In the genomic region with DNA sequence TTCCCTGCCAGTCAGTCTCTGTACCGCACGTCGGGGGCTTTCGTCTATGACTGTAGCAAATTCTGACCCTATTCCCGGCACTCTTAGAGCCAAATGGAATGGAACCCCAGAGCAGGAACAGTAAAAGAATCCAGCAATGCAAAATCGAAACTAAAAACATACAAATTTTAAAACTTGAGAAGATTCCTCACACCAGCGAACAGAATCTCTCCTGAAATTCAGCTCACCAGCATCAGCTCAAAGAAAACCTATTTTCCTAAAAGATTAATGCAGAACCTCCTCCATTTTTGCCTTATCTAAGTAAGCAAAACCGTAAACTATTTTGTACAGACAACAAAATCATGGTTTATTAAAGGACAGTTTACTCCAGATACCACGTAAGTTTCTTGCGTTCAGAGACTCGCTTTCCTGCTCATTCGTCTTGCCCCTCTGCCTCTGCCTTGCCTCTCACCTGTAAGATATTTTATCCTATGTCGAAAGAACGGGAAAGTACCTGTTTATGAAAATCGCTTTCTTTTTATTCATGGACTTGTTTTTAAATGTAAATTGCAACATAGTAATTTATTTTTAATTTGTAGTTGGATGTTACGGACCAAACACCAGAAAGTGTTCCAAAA, we compare ENCODE assay signal across 8 mouse cellular contexts. TPM values are rescaled to one million over a fixed set of nuclear protein-coding genes. Genes with fewer than 3 reads are reported as not detected.
A peak's percentile ranks its signal among the peaks of the same experiment; 100 is the strongest.
DNase-seq lines count a peak whose midpoint lies in the region; ATAC-seq and TF ChIP-seq lines count a peak whose summit lies in the region.

No protein-coding gene starts in this region.

- 21% methylated on average over 16 of the region's 16 CpGs for WGBS in liver, adult 2 months
- WGBS in embryonic facial prominence, embryonic 14.5 days, result 9% methylated on average over 16 of the region's 16 CpGs
- 8% methylated on average over 16 of the region's 16 CpGs for WGBS in intestine, embryonic 14.5 days
- WGBS in neural tube, embryonic 12.5 days, result 4% methylated on average over 16 of the region's 16 CpGs

- H3K27ac ChIP-seq in liver, adult 2 months (replicated peaks; ENCODE audit: insufficient read depth, low read depth, low read length), result no peak overlapping the region
- peak overlapping the region; percentile 96 for H3K27ac ChIP-seq in embryonic facial prominence, embryonic 14.5 days (replicated peaks; ENCODE audit: low read depth, low read length)
- H3K27ac ChIP-seq in intestine, embryonic 14.5 days (ENCODE audit: low read depth), result no peak overlapping the region
- 0 out of 2 replicates have a peak overlapping the region, but pooled peaks have one; percentile 81 for H3K27ac ChIP-seq in neural tube, embryonic 12.5 days

- no peak overlapping the region for H3K9ac ChIP-seq in liver, adult 2 months (ENCODE audit: low read depth, low read length)
- H3K9ac ChIP-seq in embryonic facial prominence, embryonic 14.5 days (ENCODE audit: low read depth, low read length), result peak overlapping the region; percentile 92
- H3K9ac ChIP-seq in intestine, embryonic 14.5 days (ENCODE audit: low read length), result no peak overlapping the region
- peak overlapping the region; percentile 74 for H3K9ac ChIP-seq in neural tube, embryonic 12.5 days

- peaks cover 6% of the 10 kb centered on the region for H3K4me1 ChIP-seq in liver, adult 2 months (ENCODE audit: control insufficient read depth, insufficient read depth, low read length)
- no peaks in the 10 kb centered on the region; the same call in 1 of the 2 replicates for H3K4me1 ChIP-seq in embryonic facial prominence, embryonic 14.5 days (ENCODE audit: control insufficient read depth, insufficient read depth, low read length)
- peaks cover 7% of the 10 kb centered on the region for H3K4me1 ChIP-seq in intestine, embryonic 14.5 days (replicated peaks; ENCODE audit: control insufficient read depth, insufficient read depth, low read length)
- peaks cover 30% of the 10 kb centered on the region for H3K4me1 ChIP-seq in neural tube, embryonic 12.5 days

- no peak for TF ChIP-seq CTCF in liver, adult 2 months (IDR thresholded peaks at IDR 0.05; ENCODE audit: low read depth, low read length)

- H3K79me2 ChIP-seq in liver, adult 2 months (ENCODE audit: control insufficient read depth, insufficient read depth, low read length), result no peaks in the 10 kb centered on the region

- no peak for DNase-seq in liver, adult 2 months (ENCODE audit: extremely low read depth, low read depth, low spot score)
- DNase-seq in liver, result no peak
- DNase-seq in embryonic facial prominence, embryonic 14.5 days (ENCODE audit: low spot score), result no peak
- DNase-seq in intestine, embryonic 14.5 days (ENCODE audit: low spot score), result no peak
- no peak for DNase-seq in adrenal gland, adult 18-20 months (ENCODE audit: low spot score in 2 of 2)
- DNase-seq in right cerebral cortex, postnatal 10 days (ENCODE audit: low spot score in 2 of 2), result no peak
- no peak for DNase-seq in right cerebral cortex, postnatal 36 days (ENCODE audit: low spot score in 2 of 2)

- peaks cover 40% of the 10 kb centered on the region for H3K27me3 ChIP-seq in liver, adult 2 months (ENCODE audit: control insufficient read depth, insufficient read depth, low read length)
- H3K27me3 ChIP-seq in embryonic facial prominence, embryonic 14.5 days (replicated peaks; ENCODE audit: control insufficient read depth, insufficient read depth, low read length), result peaks cover 84% of the 10 kb centered on the region
- peaks cover 97% of the 10 kb centered on the region for H3K27me3 ChIP-seq in intestine, embryonic 14.5 days (replicated peaks; ENCODE audit: control insufficient read depth, insufficient read depth, low read length)
- peaks cover 90% of the 10 kb centered on the region for H3K27me3 ChIP-seq in neural tube, embryonic 12.5 days (replicated peaks)

- no peak for ATAC-seq in embryonic facial prominence, embryonic 14.5 days (ENCODE audit: low read depth)
- no peak for ATAC-seq in intestine, embryonic 14.5 days (replicated peaks; ENCODE audit: low FRiP score, low TSS enrichment, low read depth)
- ATAC-seq in neural tube, embryonic 12.5 days (ENCODE audit: low FRiP score, low read depth), result no peak

- no peaks in the 10 kb centered on the region for H3K9me3 ChIP-seq in embryonic facial prominence, embryonic 14.5 days (ENCODE audit: control insufficient read depth, low read length)
- no peaks in the 10 kb centered on the region for H3K9me3 ChIP-seq in intestine, embryonic 14.5 days (ENCODE audit: control insufficient read depth, low read length)
- H3K9me3 ChIP-seq in neural tube, embryonic 12.5 days, result no peaks in the 10 kb centered on the region

- no peak for TF ChIP-seq POLR2A in liver, adult 2 months (IDR thresholded peaks at IDR 0.05; ENCODE audit: extremely low read depth, insufficient read depth, low read length)

- no peaks in the 10 kb centered on the region for H3K36me3 ChIP-seq in liver, adult 2 months (ENCODE audit: control insufficient read depth, insufficient read depth, low read length)
- H3K36me3 ChIP-seq in embryonic facial prominence, embryonic 14.5 days (ENCODE audit: control insufficient read depth, insufficient read depth, low read length), result no peaks in the 10 kb centered on the region; the same call in 1 of the 2 replicates
- no peaks in the 10 kb centered on the region for H3K36me3 ChIP-seq in intestine, embryonic 14.5 days (ENCODE audit: control insufficient read depth, insufficient read depth, low read length)
- no peaks in the 10 kb centered on the region for H3K36me3 ChIP-seq in neural tube, embryonic 12.5 days

- peak overlapping the region; percentile 65; the same call in 1 of the 2 replicates for H3K4me3 ChIP-seq in liver, adult 2 months (ENCODE audit: insufficient read depth, low read depth, low read length)
- peak overlapping the region; percentile 67 for H3K4me3 ChIP-seq in embryonic facial prominence, embryonic 14.5 days (ENCODE audit: low read depth, low read length)
- peak overlapping the region; percentile 51 for H3K4me3 ChIP-seq in intestine, embryonic 14.5 days (ENCODE audit: low read depth, low read length)
- H3K4me3 ChIP-seq in neural tube, embryonic 12.5 days, result peak overlapping the region; percentile 50

- H3K4me2 ChIP-seq in embryonic facial prominence, embryonic 14.5 days (ENCODE audit: low read depth, low read length), result peak overlapping the region; percentile 89
- H3K4me2 ChIP-seq in intestine, embryonic 14.5 days (ENCODE audit: low read length), result peak overlapping the region; percentile 94
- peak overlapping the region; percentile 73 for H3K4me2 ChIP-seq in neural tube, embryonic 12.5 days (replicated peaks)

RNA-seq across cellular contexts. Expression of a gene that starts 2.5 kb away (rescaled TPM):
- 0.07 and 0.09 TPM in 2 replicates for total RNA-seq in liver, adult 2 months (2014; rRNA removed)
- 0.05 TPM in 1 of 2 replicates, not detected in the other for polyA plus RNA-seq in liver, adult 2 months (2012; rRNA removed)
- 6.7 and 7.3 TPM in 2 replicates for polyA plus RNA-seq in embryonic facial prominence, embryonic 14.5 days (2014; fragmentation: Nextera tagmentation; extraction: Ambion mirVana)
- 0.17 and 0.18 TPM in 2 replicates for polyA plus RNA-seq in intestine, embryonic 14.5 days (2014; fragmentation: Nextera tagmentation; extraction: Ambion mirVana)
- 6.9 and 7.7 TPM in 2 replicates for polyA plus RNA-seq in neural tube, embryonic 12.5 days (2016; fragmentation: Nextera tagmentation; extraction: Ambion mirVana)
- 1 to 10 TPM; 4.2 to 7.1 TPM for total RNA-seq in adrenal gland, adult 18-20 months (2021)

Comparison
In these comparisons a context has a peak if more than half of its experiments do, and no peak if none do; other contexts are left out.
1. H3K27ac ChIP-seq: peak in embryonic facial prominence, embryonic 14.5 days (single experiment) and neural tube, embryonic 12.5 days (single experiment); none in liver, adult 2 months (single experiment) and intestine, embryonic 14.5 days (single experiment).
2. H3K9ac ChIP-seq: peak in embryonic facial prominence, embryonic 14.5 days (single experiment) and neural tube, embryonic 12.5 days (single experiment); none in liver, adult 2 months (single experiment) and intestine, embryonic 14.5 days (single experiment).
3. Peak in every context shown above with its lines, with median percentiles within 50 percentile points of each other: H3K4me3 ChIP-seq and H3K4me2 ChIP-seq.